Mouse (Mus musculus) telencephalon, adult 2 months (tissue): ENCODE data around the gene Fbxl17.

Experiments used
- DNase-seq: peaks from one replicate; pipeline ENCODE4 v3.0.0-alpha.2; 2011; ENCODE audit warnings: low read depth, low spot score

The Fbxl17 gene

DNA sequence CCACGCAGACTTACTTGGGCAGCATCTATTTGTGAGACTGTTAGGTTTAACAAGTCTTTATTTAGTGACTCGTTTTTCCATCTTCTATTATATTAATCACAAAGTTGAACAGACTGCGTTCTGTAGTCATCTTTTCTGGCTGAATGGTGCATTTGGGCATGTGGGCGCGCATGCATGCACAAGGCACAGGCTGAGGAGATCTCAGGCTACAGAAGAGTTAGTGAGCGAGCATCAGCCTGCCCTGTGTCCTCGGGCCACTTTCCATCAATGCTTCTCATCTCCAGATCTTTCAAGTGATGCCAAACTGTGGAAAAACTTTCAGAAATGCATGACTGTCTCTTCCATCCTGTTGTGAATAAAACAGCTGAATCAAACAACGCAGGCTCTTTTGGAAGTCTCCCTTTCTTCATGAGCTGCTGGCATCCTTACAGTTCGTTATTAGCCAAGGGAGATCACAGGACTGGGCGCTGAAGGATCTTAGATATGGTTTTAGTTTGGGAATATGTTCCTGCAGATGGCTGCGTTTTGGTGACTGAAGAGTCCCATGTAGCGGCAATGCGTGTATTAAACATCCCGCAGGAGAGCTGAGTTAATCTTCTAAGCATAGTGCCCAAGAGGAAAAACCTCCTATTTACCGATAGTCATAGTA lies 442.0 kb downstream of the Fbxl17 start:
- no peak for DNase-seq

DNA sequence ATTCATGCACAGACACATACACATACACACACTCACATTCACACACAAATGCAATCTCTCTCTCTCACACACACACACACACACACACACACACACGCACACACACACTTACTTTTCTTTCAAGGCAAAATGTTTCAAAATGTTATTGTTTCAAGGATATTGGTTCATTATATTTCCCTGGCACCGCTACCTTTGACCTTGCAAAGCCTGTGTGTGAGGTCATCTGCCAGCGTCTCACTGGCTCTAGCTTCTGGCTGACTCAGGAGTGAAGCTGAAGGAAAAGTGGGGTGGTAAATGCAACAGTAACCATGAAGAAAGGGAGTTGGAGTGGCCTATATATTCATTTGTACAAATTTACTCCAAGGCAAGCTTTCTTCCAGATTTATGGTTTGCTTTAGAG lies 442.8 kb downstream of the Fbxl17 start:
- DNase-seq, result no peak

GRCm38 (mm10) chr17:63053311-63053710 lies 446.5 kb downstream of the Fbxl17 start:
- no peak for DNase-seq

- no peak for DNase-seq
Measured at GRCm38 (mm10) chr17:63046401-63046800, 453.4 kb downstream of the Fbxl17 start.

DNA sequence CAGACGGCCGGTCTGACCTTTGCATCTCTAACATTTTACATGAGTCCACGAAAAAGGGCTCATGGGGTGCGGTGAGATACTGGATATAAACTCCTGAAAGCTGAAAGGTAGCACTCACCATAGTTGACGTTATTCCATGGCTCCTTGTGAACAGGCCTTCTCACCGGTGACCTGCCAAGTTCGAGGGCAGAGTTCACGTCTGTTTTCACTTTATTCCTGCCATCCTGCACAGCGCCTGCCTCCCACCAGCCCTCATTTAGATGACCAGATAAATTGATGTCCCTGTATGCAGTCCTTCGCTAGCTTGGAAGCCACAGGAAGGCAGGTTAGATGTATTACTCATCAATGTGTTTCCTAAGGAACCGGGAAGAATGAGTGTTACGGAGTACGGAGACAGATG lies 454.5 kb downstream of the Fbxl17 start:
- no peak for DNase-seq

GRCm38 (mm10) chr17:63043046-63043675 lies 456.7 kb downstream of the Fbxl17 start:
- DNase-seq, result no peak

- DNase-seq, result no peak
Measured at GRCm38 (mm10) chr17:63037562-63037961, 462.3 kb downstream of the Fbxl17 start.

GRCm38 (mm10) chr17:63033141-63033540 lies 466.7 kb downstream of the Fbxl17 start:
- DNase-seq, result no peak

- DNase-seq, result no peak
Measured at GRCm38 (mm10) chr17:63029105-63029504, 470.7 kb downstream of the Fbxl17 start.

GRCm38 (mm10) chr17:63025238-63025637 lies 474.6 kb downstream of the Fbxl17 start:
- DNase-seq, result peak; percentile 73

GRCm38 (mm10) chr17:63017605-63018167 lies 482.1 kb downstream of the Fbxl17 start:
- DNase-seq, result no peak

DNA sequence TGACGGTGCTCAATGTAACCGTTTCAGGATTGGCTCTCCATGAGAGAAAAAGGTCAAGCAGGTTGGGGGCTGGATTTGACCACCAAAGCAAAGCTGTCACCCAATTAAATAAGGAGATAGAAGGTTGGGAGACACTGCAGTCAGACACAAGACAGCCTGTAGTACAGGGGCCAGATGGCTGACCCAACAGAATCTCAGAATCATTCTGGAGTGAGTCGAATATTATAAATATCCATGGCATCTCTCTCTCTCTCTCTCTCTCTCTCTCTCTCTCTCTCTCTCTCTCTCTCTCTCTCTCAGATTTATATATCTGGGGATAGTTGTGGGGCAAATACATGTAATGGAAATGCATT lies 487.3 kb downstream of the Fbxl17 start:
- DNase-seq, result no peak

DNA sequence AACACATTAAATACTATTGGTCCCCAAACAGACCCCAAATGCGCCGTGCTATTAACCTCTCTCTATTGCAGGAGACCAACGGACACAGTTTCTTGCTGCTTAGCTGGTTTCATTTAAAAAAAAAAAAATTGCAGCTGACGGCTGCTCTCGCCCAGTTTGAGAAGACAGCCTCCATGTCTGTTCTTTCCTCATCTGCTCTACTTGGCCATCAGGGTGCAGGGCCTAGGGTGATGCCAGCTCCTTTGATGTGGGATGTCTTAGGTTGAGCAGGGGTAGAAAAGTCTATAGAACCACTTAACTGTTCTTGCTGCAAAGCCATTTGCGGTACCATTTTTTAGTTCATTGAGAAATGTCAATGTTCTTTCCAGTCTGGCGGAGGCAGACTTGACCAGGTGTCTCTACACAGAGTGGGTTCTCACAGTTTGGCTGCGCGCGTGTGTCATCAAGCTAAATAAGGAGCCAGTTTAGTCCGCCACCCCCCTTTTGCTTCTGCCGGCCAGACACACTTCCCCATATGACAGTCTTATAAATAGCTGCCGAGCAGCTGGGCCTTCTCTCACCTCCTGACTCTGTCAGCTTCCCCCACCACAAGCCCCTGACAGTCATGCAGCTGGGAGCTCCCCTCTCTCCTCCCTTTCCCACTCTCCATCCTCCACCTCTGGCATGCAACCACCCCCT lies 487.8 kb downstream of the Fbxl17 start:
- DNase-seq, result peak; percentile 94

DNA sequence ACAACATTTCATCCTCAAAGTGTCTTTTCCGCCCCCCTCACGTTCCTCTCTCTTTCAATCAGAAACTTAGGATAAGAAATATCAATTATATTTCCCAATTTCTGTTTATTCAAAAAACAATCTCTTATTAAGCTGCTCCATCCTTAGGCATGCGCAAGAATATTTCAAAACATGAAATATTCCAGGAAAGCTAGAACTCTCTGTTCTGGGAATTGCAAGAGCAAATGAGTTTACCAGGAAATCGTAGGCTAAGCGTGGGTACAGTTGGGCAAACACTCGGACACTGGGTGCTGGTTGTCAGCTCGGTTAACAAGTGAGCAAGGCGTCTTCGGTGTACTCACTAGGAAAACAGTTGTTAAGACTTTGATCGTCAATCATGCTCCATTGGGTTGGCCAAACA lies 489.0 kb downstream of the Fbxl17 start:
- DNase-seq, result no peak

- DNase-seq, result no peak
Measured at GRCm38 (mm10) chr17:63008788-63009187, 491.0 kb downstream of the Fbxl17 start.

DNA sequence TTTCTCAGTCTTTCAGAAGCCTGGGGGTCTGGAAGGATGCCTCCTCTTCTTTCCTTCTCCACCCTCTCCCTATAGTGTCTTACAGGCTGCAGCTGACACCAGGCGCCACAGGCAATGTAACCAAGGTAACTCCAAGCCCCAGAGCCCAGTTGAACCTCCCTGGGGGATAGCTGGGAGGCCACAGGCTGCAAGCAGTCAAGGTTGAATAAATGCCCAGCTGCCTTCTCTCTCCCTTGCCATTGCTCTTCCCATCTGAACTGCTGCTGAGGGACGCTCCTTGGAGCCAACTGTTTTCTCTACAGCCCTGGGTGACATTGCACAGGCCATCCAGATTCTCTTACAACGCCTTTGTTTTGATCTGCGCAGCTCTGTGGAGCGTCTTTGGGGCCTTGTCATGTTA lies 491.5 kb downstream of the Fbxl17 start:
- DNase-seq, result no peak

- DNase-seq, result no peak
Measured at GRCm38 (mm10) chr17:63007876-63008275, 491.9 kb downstream of the Fbxl17 start.
